Mouse (Mus musculus) cerebellum, adult 8-10 months (tissue): ENCODE results near the gene Rtn4r.

Experiments
- DNase-seq: peaks from one replicate; pipeline ENCODE4 v3.0.0; 2022

Gene Rtn4r

GRCm38 (mm10) chr16:18159255-18159654 lies 31.8 kb downstream of the Rtn4r start:
- DNase-seq, result no peak

GRCm38 (mm10) chr16:18159778-18160177 lies 32.3 kb downstream of the Rtn4r start:
- no peak for DNase-seq

- DNase-seq, result no peak
These were observed 33.1 kb downstream of the Rtn4r start for GRCm38 (mm10) chr16:18160514-18160913.

GRCm38 (mm10) chr16:18161190-18161589 lies 33.7 kb downstream of the Rtn4r start:
- no peak for DNase-seq

GRCm38 (mm10) chr16:18164642-18165238 lies 37.3 kb downstream of the Rtn4r start:
- DNase-seq, result no peak

- DNase-seq, result no peak
These were observed 39.3 kb downstream of the Rtn4r start for GRCm38 (mm10) chr16:18166613-18167190.

- DNase-seq, result no peak
These were observed 41.7 kb downstream of the Rtn4r start for GRCm38 (mm10) chr16:18169156-18169555.

GRCm38 (mm10) chr16:18169776-18170175 lies 42.3 kb downstream of the Rtn4r start:
- DNase-seq, result no peak

- DNase-seq, result peak; percentile 90
These were observed 44.9 kb downstream of the Rtn4r start for GRCm38 (mm10) chr16:18172266-18172855.

GRCm38 (mm10) chr16:18173231-18173630 lies 45.8 kb downstream of the Rtn4r start:
- DNase-seq, result no peak

GRCm38 (mm10) chr16:18173788-18174187 lies 46.3 kb downstream of the Rtn4r start:
- DNase-seq, result no peak

- no peak for DNase-seq
These were observed 48.5 kb downstream of the Rtn4r start for GRCm38 (mm10) chr16:18175817-18176541.

- DNase-seq, result no peak
These were observed 49.3 kb downstream of the Rtn4r start for GRCm38 (mm10) chr16:18176758-18177157.

GRCm38 (mm10) chr16:18179591-18179990 lies 52.1 kb downstream of the Rtn4r start:
- DNase-seq, result no peak

GRCm38 (mm10) chr16:18181398-18181797 lies 54.0 kb downstream of the Rtn4r start:
- DNase-seq, result no peak

GRCm38 (mm10) chr16:18182766-18183165 lies 55.3 kb downstream of the Rtn4r start:
- DNase-seq, result no peak

GRCm38 (mm10) chr16:18185715-18186449 lies 58.4 kb downstream of the Rtn4r start:
- no peak for DNase-seq

- DNase-seq, result no peak
These were observed 59.4 kb downstream of the Rtn4r start for GRCm38 (mm10) chr16:18186798-18187197.

GRCm38 (mm10) chr16:18187221-18187620 lies 59.8 kb downstream of the Rtn4r start:
- no peak for DNase-seq

GRCm38 (mm10) chr16:18191006-18191405 lies 63.6 kb downstream of the Rtn4r start:
- no peak for DNase-seq

- no peak for DNase-seq
These were observed 67.0 kb downstream of the Rtn4r start for GRCm38 (mm10) chr16:18194208-18194985.

GRCm38 (mm10) chr16:18195068-18195467 lies 67.6 kb downstream of the Rtn4r start:
- DNase-seq, result no peak
